Mouse (Mus musculus): ENCODE data around the gene Tor1a. TPM values are rescaled to one million over a fixed set of nuclear protein-coding genes. Genes with fewer than 3 reads are reported as not detected.

Gene Tor1a
- total RNA-seq (2015; ENCODE audit: low replicate concordance), result 15.9 and 24.7 TPM in 2 replicates
- 42.1 and 45.1 TPM in 2 replicates for total RNA-seq (2017; ENCODE audit: low replicate concordance)

DNA sequence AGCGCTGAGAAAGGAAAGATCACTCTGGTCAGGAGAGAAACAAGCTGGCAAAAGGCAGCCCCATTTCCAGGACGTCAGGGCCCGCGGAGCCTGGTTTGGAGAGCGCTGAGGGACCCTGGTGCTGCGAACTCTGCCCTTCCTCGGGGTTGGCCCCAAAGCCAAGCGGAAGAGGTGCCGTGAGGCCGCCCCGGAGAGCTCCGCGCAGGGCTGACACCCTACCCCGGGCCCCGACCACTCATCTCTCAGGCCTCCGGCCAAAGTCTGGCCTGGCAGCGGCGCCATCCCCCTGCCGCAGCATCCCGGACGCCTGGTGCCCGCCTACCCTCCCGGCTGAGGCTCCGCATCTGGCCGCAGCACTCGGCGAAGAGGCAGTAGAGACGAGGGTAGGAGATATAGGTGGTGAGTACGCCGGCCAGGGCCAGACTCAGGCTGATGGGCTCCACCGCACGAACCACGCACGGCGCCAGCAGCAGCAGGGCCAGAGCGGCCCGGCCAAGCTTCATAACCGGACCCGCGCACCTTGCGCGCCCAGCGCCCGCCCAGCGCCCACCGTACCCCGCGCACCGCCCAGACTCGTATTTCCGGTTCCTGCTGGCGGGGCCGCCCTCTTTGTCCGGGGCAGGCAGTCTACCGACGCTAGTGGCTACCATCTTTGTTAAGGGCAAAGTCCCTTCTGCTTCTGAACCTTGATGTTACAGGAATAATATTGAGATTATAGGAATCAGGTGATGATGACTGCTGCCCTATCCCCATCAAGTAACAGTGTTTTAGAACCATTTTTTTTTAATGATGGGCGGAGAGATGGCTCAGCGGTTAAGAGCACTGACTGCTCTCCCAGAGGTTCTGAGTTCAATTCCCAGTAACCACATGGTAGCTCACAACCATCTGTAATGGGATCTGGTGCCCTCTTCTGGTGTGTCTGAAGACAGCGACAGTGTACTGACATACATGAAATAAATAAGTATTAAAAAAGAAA is at the start of gene Tor1a:
Gene Tor1a, minus strand, starts transcription at position 582 of the 976 bp plus-strand sequence.
- ATAC-seq (replicated peaks; ENCODE audit: low FRiP score, poor library complexity, severe bottlenecking), result peak; percentile 90

DNA sequence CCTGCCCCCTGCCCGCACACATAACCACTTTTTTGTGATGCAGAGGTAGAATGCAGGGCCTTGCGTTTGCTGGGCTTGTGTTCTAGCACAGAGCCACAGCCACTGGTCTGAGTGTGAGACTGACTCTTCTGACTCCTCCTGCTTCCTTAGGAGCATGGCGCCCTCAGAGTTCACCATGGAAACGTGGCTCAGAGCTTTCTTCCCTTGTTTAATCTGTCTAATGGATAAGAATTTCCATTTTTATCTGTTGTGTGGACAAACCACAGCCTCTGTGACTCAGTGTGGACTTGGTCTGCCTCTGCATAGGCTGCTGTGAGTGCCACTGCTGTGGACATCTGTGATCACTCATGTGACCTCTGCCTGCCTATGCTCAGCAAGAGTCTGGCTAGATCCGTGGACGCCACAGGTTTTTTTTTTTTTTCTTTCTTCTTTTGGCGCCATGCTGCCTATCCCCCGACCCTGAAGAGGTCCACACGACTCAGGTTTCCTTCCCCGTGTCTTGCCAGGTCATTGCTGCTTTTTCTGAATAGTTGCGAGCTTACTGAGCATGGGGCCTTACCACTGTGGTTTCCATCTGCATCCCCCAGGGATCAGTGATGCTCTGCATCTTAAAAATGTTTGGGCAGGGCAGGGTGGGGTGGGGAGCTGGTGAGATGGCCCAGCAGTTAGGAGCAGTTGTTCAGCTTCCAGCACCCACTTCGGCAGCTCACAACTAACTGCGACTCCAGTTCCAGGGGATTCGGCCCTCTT is 45.8 kb upstream of the Tor1a start:
- no peak for ATAC-seq (replicated peaks; ENCODE audit: low FRiP score, poor library complexity, severe bottlenecking)

DNA sequence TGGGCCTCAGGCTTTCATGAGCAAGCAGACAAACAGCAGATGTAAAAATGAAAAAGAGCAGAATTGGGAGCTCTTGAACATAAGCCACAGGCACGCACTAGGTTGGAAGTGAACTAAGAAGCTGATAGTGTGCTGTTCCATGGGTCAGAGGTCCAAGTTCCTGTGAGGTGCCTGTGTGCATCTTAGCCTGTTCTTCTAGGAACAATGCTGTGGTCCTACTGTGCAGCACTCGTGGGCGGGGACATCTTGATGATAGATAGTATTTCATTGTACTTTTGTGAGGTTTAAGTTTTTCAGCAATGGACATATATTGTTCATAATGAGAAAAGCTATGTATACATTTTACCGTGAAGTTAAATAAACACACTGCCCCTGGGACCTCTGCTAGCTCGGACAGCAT is 39.5 kb upstream of the Tor1a start:
- no peak for ATAC-seq (replicated peaks; ENCODE audit: low FRiP score, poor library complexity, severe bottlenecking)

DNA sequence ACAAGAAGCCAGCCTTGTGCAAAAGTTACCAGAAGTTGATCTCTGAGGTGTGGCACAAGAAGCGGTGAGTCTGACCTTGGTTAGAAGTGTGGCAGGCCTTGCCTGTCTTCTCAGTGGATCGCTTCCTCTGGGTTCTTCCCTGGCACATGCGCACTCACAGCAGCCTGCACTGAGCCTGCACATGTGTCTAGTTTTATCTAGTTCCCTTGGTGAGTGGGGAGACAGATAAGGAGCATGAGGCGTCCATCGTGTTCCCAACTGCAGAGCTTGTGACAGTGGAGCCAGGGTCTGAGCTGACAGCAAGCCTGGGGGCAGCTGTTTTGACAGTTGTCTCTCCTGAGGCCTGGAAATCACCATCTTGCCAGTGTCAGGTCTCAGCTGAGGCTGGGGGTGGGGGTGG is 38.7 kb upstream of the Tor1a start:
- ATAC-seq (replicated peaks; ENCODE audit: low FRiP score, poor library complexity, severe bottlenecking), result peak; percentile 87

DNA sequence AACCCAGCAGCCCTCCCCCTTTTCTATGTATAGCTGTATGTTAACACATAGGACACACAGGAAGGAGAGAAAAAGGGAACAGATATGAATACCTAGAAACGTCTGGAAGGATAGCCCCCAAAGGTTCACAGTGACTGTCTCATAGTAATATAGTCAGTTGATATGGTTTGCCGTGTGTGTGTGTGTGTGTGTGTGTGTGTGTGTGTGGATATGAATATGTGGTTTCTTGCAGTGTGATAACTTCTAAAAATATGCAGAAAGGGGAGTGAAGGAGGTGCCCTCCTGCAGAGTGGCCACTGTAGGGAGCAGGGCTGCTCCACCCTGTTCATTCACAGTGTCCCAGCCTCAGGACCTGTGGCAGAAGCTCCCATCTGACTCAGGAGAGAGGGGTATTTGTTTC is 37.7 kb upstream of the Tor1a start:
- peak; percentile 52; the same call in 1 of the 2 replicates for ATAC-seq (replicated peaks; ENCODE audit: low FRiP score, poor library complexity, severe bottlenecking)

DNA sequence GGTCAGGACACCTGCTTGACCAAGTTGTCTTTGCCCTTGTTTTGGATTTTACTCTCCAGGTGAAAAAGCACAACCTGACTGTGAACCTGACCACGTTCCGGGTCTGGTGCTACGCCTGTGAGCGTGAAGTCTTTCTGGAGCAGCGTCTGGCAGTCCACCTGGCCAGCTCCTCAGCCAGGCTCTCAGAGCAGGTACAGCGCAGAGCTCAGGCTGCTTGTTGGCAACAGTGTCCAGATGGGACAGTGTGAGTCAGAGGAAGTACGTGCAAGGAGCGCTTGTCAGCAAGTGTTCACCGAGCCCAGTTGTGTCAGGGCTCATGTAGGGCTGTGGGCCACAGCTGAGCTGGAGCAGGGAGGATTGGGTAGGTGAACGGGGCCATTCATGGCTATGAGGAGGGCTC is 35.1 kb upstream of the Tor1a start:
- no peak for ATAC-seq (replicated peaks; ENCODE audit: low FRiP score, poor library complexity, severe bottlenecking)

DNA sequence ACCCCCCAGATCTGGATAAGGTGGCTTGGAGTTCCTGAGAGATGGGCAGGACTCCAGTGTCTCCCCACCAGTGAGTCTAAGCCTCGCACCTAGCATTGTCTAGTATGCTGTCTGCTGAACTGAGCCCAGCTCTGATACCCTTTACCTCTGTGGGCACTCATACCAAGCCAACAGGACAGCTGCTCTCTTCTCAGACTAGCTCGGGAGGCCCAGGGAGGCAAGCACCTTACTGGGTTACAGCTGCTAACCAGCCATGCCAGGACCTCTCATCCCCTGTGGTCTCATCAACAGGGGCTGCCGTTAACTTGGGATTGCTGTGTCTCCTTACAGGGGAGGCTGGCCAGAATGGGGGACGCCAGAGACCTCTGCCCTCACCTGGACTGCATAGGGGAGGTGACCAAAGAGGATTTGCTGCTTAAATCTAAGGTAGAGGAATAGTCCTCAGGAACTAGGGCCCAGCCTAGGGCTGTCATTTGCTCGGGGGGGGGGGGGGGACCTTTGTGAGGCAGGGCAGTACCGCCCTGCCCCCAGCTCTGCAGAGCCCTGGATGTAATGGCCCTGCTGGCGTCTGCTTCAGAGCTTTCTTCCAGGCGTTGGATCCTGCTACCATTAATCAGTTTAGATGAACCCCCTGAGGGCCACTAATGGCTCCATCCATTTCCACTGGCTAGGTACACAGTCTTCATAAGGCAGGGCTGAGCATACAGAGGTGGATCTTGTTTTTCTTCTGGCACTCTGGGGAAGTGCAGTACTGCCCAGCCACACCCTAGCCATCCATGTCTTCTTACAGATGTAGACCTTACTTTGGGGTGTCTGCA is 30.9 kb upstream of the Tor1a start:
- no peak for ATAC-seq (replicated peaks; ENCODE audit: low FRiP score, poor library complexity, severe bottlenecking)

DNA sequence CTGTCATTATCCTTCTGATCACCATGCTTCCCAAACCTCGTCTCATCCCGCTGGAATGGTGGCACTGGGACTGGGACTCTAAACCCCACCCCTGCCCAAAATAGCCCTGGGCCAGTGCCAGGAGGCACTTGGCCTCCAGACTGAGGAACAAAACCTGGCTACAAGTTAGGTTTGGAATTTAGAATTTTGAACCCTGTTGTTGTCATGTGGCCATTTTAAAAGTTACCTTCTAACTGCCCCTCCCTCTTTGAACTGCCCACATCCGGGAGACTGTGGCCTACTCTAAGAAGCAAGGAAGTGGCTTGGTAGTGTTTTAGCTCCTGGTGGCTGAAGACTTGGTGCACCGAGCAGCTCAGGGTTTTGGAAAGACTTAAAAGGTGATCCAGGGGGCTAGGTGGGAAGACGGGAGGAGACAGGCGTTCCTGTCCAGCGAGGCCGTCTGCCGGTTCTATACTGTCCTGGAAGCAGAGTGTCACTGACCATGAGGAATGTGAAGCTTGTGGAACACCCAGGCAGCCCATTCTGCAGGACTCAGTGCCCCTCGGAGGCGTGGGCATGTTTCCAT is 27.8 kb upstream of the Tor1a start:
- ATAC-seq (replicated peaks; ENCODE audit: low FRiP score, poor library complexity, severe bottlenecking), result no peak

DNA sequence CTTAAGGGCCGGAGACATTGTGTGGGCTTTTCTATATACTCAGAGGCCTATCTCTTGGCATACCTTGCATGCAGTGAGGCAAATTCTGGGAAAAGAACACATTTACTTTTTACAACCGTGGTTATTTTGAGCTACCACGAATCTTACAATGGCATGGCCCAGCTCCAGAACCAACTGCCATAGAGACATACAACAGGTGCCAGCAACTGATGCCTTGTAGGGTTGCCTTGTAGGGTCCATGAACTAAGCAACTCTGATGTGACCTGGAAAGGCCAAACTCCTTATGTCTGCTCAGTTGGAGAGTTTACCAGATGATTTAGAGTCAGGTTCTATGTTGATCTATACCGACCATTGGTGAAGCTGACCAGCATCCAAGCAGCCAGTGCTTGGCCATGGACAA is 27.1 kb upstream of the Tor1a start:
- no peak for ATAC-seq (replicated peaks; ENCODE audit: low FRiP score, poor library complexity, severe bottlenecking)

DNA sequence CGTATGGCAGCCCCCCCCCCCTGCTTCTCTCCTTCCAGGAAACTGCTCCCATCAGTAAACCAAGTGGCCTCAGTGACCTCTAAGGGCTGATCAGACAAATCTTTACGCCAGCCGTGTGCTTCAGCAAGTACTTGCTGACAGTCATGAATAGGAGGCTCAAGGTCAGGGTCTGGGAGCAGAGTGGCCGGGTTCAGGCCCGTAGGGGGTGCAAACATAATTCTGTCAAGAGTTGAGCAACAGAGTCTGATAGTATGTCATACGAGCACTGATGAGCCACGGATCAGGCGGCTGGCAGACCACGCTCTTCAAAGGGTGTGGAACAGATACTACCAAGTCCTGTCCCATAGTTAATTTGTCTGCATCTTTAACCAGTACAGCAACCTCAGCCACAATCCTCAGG is 22.5 kb upstream of the Tor1a start:
- ATAC-seq (replicated peaks; ENCODE audit: low FRiP score, poor library complexity, severe bottlenecking), result no peak

DNA sequence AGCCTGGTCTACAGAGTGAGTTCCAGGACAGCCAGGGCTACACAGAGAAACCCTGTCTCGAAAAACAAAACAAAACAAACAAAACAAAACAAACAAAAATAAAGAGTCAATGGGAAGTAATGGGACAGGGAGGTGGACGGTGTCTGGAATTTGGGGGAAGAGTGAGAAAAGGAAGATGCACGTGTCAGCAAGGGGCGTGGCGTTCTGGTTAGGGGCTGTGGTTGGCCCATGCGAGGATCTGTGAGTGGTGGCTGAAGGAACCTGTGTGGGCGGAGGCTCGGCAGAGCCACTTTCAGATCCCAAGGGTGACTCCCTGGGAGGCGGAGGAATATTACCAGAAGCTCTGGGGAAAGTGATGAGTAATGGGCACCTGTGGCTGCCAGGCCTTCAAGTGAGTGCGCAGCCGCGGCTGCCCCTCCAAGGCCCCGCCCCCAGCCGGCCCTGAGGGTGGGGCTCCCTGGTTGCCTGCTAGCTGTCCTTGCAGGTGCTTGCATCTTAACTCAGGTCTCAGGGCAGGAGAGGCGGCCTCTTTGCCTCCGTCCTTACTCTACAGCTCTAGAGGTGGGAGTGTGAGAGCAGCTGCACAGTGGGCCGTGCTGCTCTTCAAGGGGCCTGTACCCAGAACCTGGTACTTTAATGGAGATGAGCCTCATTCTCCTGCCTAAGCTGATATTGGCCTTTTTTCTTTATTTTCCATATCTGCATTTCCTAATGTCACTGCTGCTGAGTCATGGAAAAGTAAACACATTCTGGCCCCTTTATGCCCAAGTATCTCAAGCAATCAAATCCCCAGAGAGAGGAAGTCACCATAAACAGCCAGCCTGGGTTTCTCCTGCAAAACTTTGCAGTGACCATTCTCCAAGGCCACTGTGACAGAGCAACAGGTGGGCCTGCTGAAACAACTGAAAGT is 17.6 kb upstream of the Tor1a start:
- no peak for ATAC-seq (replicated peaks; ENCODE audit: low FRiP score, poor library complexity, severe bottlenecking)

DNA sequence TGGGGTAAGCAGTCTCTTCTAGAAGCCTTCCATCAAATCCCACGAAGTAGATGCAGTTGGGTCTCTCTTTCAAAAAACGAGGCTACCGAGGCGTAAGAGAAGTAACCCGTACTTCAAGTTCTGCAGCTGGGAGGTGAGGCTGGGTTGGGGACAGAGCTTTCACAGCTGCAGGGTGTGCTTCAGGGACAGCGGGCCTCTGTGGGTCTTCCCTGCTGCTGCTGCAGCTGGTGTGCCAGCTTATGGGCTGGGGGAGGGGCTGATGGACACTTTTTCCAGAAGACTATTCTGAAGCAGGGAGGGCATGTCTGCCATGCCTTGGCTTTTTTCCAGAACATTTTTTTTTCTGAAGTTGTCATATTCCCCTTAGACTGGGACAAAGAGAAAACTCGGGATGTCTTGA is 15.3 kb upstream of the Tor1a start:
- ATAC-seq (replicated peaks; ENCODE audit: low FRiP score, poor library complexity, severe bottlenecking), result no peak

DNA sequence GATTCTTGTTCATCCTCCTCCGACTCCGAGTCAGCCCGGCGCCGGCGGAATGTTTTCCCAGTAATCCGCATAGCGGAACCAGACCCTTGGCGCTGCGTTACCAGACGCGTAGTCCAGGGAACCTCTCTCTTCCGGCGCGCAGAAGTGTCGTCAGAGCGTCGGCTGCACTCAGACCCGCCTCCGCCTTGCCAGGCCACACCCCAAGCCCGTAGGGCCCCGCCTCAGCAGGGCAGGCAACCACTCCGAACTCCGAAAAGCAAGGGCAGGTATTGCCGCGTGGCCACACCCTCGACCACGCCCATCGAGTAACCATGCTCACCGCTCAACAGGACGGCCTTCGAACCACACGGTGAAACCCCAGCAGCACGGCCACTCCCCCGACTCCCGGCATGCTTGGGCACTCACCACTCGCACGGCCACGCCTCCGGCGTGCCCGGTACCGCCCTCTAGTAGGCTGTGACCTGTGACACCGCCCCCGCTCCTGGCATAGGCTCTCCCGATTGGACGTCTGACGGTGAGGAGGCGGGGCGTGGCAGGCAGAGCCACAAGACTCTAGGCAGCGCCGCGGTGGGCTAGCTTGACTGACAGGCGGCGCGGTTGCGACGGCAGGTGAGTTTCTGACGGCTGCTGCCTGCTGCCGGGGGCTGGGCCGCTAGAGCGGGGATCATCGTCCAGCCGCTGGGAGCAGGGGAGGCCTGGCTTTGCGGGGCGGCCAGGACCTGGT is 14.2 kb upstream of the Tor1a start, which contains the start of the genes BC005624 and Usp20:
Gene BC005624, minus strand, starts transcription at position 412 of the 724 bp plus-strand sequence.
Gene Usp20, plus strand, starts transcription at position 490 of the 724 bp plus-strand sequence.
- ATAC-seq (replicated peaks; ENCODE audit: low FRiP score, poor library complexity, severe bottlenecking), result peak; percentile 93

DNA sequence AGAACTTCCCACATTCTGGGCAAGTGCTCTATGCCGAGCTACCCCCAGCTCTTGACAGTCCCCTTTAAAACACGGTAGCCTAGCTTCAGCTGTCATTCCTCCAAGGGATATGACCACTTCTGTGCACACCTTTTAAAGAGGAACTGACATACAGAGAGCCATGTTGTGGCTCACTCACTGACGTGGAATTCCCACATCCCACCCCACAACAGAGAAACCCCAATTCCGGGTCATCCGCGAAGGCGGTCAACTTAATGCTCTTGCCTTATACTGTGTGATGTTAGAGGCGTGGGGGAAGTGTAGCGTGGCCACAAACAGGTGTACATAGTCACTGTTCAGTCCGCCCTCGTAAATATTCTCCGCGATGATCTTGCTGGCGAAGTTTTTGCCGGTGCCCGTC is 907 bp downstream of the Tor1a start:
- ATAC-seq (replicated peaks; ENCODE audit: low FRiP score, poor library complexity, severe bottlenecking), result 0 out of 2 replicates have a peak, but pooled peaks have one; percentile 26

DNA sequence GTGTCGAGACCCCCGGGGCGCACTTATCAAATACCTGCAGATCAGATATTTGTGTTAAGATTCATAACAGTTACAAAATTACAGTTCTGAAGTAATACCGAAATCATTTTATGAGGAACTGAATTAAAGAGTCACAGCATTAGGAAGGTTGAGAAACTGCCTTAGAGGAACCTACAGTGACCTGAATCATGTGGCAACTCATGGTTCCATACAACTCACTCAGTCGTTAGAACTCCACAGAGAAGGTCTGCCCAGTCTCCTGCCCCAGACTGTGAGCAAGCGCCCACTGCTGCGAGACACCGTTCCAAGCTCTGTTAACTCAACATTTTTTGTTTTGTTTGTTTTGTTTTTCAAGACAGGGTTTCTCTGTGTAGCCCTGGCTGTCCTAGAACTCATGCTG is 2.1 kb downstream of the Tor1a start:
- no peak for ATAC-seq (replicated peaks; ENCODE audit: low FRiP score, poor library complexity, severe bottlenecking)

DNA sequence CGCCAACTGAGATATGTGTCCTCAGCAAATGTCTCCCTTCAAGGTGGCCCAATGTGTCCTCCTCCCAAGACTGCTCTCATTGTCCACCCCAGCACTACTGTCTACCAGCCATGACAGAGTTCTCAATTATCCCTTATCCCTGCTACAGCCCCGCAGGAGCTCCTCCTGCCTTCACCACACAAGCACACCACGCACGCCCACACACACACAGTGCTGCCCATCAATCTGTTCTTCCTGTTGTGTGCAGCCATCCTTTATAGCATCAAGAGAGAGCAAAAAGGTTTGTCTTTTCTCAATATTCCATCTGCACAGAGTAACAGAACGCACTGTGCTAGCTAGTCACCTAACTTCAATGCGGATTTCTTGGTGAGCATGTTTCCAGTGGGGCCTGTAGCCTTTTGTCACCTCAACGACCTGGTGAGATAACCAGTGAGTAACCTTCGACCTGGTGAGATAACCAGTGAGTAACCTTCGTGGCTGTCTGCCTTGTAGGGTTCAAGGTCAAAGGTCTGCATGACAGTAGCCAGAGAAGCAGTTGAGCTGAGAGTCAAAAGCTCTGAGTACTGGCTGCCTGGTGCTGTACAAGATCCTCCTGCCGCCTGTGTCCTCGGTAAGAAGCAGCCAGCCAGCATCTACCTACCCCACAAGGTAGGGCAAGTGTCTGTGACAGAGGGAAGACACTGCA is 5.0 kb downstream of the Tor1a start:
- no peak for ATAC-seq (replicated peaks; ENCODE audit: low FRiP score, poor library complexity, severe bottlenecking)

DNA sequence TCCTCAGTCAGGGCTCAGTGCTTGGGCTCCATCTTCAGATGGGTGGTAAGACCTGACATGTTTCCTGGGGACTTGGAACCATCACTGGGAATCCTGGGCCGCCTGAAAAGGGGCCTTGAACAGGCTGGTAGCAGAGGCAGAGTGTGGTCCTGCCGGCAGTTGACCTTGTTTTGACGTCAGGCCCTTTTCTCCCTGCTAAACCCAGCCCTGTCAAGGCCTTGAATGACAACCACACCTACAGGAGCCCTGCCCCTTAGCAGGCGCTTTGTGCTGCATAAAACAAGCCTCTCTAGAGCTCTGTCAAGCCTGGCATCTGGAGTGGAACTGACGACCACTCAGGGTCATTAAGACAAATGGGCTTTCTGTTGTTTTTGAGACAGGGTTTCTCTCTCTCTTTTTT is 7.9 kb downstream of the Tor1a start:
- no peak for ATAC-seq (replicated peaks; ENCODE audit: low FRiP score, poor library complexity, severe bottlenecking)
